In genomic region chr14:34933197-34933596, GRCm38 (mm10) we compare ENCODE assay signal across 16 mouse cellular contexts.
A peak's percentile ranks its signal among the peaks of the same experiment; 100 is the strongest.
DNase-seq lines count a peak whose midpoint lies in the region; ATAC-seq and TF ChIP-seq lines count a peak whose summit lies in the region.
"Had no signal": no experiment of that assay in that cellular context is flagged by ENCODE, and none has a peak within 500 bp of the region (broad histone marks: within the 10 kb centered on the region; RNA-seq: fewer than 3 reads in every experiment).

No protein-coding gene starts in this region.

- WGBS in forebrain, postnatal 0 days = 28% methylated on average over 4 of the region's 4 CpGs
- WGBS in midbrain, embryonic 14.5 days = 34% methylated on average over 4 of the region's 4 CpGs

- peak; percentile 28; the same call in 1 of the 2 replicates for ATAC-seq in forebrain, postnatal 0 days
- 0 out of 2 replicates have a peak, but pooled peaks have one; percentile 31 for ATAC-seq in midbrain, embryonic 14.5 days (ENCODE audit: low FRiP score, low TSS enrichment)
- no peak for ATAC-seq in monocyte, adult 5-6 weeks (replicated peaks; ENCODE audit: insufficient number of reproducible peaks, low FRiP score, low TSS enrichment, poor library complexity, severe bottlenecking)

- no peaks in the 10 kb centered on the region for H3K27me3 ChIP-seq in forebrain, postnatal 0 days (ENCODE audit: insufficient read depth, low read length)
- H3K27me3 ChIP-seq in midbrain, embryonic 14.5 days (ENCODE audit: control insufficient read depth, insufficient read depth, low read length) = no peaks in the 10 kb centered on the region
- H3K27me3 ChIP-seq: embryonic facial prominence, embryonic 13.5 days; lung, embryonic 15.5 days; stomach, embryonic 15.5 days had no signal

- H3K9ac ChIP-seq in forebrain, postnatal 0 days = no peak overlapping the region
- no peak overlapping the region for H3K9ac ChIP-seq in midbrain, embryonic 14.5 days (replicated peaks; ENCODE audit: low read length)
- H3K9ac ChIP-seq: embryonic facial prominence, embryonic 13.5 days; heart, embryonic 13.5 days; lung, embryonic 15.5 days; stomach, embryonic 15.5 days had no signal

- TF ChIP-seq CTCF in forebrain, postnatal 0 days (IDR thresholded peaks at IDR 0.05; ENCODE audit: low read depth) = no peak

- DNase-seq in R1 (ENCODE audit: low read depth, low spot score) = peak; percentile 32
- DNase-seq in brain, adult 2 months (ENCODE audit: low read depth, low spot score) = peak; percentile 26
- no peak for DNase-seq in forebrain, postnatal 0 days
- peak; percentile 73 for DNase-seq in midbrain, embryonic 14.5 days
- DNase-seq in lung, postnatal 25 days (ENCODE audit: low spot score) = no peak
- DNase-seq in natural killer cell, adult 2 months (ENCODE audit: low spot score in 2 of 2) = no peak
- DNase-seq: cerebellum, adult 18-20 months; gastrocnemius, postnatal 36 days; liver; thymus, postnatal 14 days had no signal

- H3K4me2 ChIP-seq in forebrain, postnatal 0 days (ENCODE audit: low read depth) = no peak overlapping the region
- H3K4me2 ChIP-seq in midbrain, embryonic 14.5 days (ENCODE audit: low read length) = no peak overlapping the region
- H3K4me2 ChIP-seq: embryonic facial prominence, embryonic 13.5 days; heart, embryonic 13.5 days; lung, embryonic 15.5 days; stomach, embryonic 15.5 days had no signal

- no peaks in the 10 kb centered on the region for H3K36me3 ChIP-seq in forebrain, postnatal 0 days (ENCODE audit: insufficient read depth)
- no peaks in the 10 kb centered on the region for H3K36me3 ChIP-seq in midbrain, embryonic 14.5 days (ENCODE audit: control insufficient read depth, insufficient read depth, low read length)
- H3K36me3 ChIP-seq: embryonic facial prominence, embryonic 13.5 days; heart, embryonic 13.5 days; lung, embryonic 15.5 days; stomach, embryonic 15.5 days had no signal

- no peaks in the 10 kb centered on the region for H3K9me3 ChIP-seq in forebrain, postnatal 0 days (ENCODE audit: low read length)
- H3K9me3 ChIP-seq in midbrain, embryonic 14.5 days (ENCODE audit: control insufficient read depth, low read length) = no peaks in the 10 kb centered on the region
- H3K9me3 ChIP-seq: embryonic facial prominence, embryonic 13.5 days; heart, embryonic 13.5 days; lung, embryonic 15.5 days; stomach, embryonic 15.5 days had no signal

- H3K4me1 ChIP-seq in forebrain, postnatal 0 days (ENCODE audit: insufficient read depth) = no peaks in the 10 kb centered on the region
- 0 out of 2 replicates have a peak, but pooled peaks cover 13% of the 10 kb centered on the region for H3K4me1 ChIP-seq in midbrain, embryonic 14.5 days (ENCODE audit: control insufficient read depth, insufficient read depth, low read length)
- H3K4me1 ChIP-seq: heart, embryonic 13.5 days; lung, embryonic 15.5 days; stomach, embryonic 15.5 days had no signal

- no peak overlapping the region for H3K4me3 ChIP-seq in forebrain, postnatal 0 days (ENCODE audit: low read depth, low read length)
- no peak overlapping the region for H3K4me3 ChIP-seq in midbrain, embryonic 14.5 days (replicated peaks; ENCODE audit: low read depth, low read length)
- H3K4me3 ChIP-seq: embryonic facial prominence, embryonic 13.5 days; heart, embryonic 13.5 days; lung, embryonic 15.5 days; stomach, embryonic 15.5 days had no signal

- no peak overlapping the region for H3K27ac ChIP-seq in forebrain, postnatal 0 days (ENCODE audit: low read depth, low read length)
- no peak overlapping the region for H3K27ac ChIP-seq in midbrain, embryonic 14.5 days (replicated peaks; ENCODE audit: low read depth, low read length)
- H3K27ac ChIP-seq: embryonic facial prominence, embryonic 13.5 days; heart, embryonic 13.5 days; kidney, postnatal 0 days; lung, embryonic 15.5 days; stomach, embryonic 15.5 days had no signal

Comparison
In these comparisons a context has a peak if more than half of its experiments do, and no peak if none do; other contexts are left out.
1. DNase-seq: peak in R1 (single experiment), brain, adult 2 months (single experiment) and midbrain, embryonic 14.5 days (single experiment); none in forebrain, postnatal 0 days (single experiment), lung, postnatal 25 days (single experiment) and natural killer cell, adult 2 months (0 of 2).